Mouse (Mus musculus): ENCODE results near the gene Zfp131. TPM values are rescaled to one million over a fixed set of nuclear protein-coding genes. Genes with fewer than 3 reads are reported as not detected.
A peak's percentile ranks its signal among the peaks of the same experiment; 100 is the strongest.
"Not testable (repeated sequence)": the region's sequence is repeated elsewhere in the genome, so short reads cannot be mapped to it uniquely, and the experiment has no call there.

Zfp131 gene
- 10 to 100 TPM; 19.0 to 20.2 TPM for total RNA-seq (2021)

DNA sequence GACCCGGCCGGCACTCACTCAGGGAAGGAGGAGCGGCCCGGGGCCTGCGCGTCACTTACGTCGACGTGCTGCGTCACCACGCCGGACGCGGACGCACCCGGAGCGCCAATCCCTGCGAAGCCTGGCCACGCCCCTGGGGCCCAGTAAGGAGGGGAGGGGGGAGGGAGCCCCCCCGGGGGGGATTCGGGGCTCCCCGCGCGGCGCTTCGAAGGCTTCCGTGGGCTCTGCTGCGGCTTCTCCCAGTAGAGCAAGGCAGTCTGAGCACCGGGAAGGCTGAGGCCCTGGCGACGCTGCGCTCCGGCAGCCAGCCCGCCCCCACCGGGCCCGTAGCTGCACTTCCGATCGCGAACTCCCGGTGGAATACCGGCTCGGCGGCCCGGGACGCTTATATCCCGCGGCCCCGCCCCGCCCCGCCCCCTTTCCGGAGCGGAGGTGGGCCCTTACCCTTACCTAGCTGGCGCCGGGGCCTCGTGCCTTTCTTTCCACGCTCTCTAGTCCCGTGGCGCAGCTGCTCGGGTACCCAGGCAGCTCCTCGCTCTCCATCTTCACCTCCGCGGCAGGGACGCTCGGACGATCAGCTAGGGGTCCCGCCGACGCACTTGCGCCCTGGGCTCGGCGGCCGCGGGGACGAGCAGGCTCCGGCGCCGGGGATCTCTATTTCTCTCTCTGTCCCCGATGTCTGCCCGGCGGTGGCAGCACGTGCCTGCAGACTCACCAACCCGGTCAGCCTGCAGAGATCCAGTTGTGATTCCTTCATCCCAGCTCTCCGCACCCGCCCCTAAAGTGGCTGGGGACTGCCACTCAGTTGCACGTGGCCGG, at the start of gene Zfp131:
TSS of gene Zfp131 (minus strand) at position 129 of the 819 bp plus-strand sequence.
- DNase-seq (ENCODE audit: low spot score), result peak; percentile 91
- intact Hi-C loops (cut with DNase I), result loop anchor here (5.0 kb wide), 4 partner anchors 34 to 154 kb away; partner anchors contain the start of genes Hmgcs1 and Nim1k

DNA sequence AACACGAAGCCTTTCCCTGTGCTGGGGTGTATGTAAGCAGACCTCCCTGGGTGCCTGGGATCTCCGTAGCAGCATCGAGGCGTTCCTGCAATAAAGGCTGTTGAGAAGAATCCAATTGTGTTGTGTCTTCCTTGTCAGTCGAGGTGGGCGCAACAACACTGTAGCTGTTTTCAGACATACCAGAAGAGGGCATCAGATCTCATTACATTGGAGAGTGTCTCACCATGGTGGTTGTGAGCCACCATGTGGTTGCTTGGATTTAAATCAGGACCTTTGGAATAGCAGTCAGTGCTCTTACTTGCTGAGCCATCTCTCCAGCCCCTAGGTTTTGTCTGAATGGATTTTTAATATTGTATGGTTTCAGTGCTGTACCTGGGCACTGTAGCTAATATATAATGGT, 49.3 kb upstream of the Zfp131 start:
- DNase-seq (ENCODE audit: low spot score); intact Hi-C loops (cut with DNase I): not testable (repeated sequence)

GRCm38 (mm10) chr13:119837719-119838337, 47.1 kb upstream of the Zfp131 start:
- DNase-seq (ENCODE audit: low spot score); intact Hi-C loops (cut with DNase I): not testable (repeated sequence)

GRCm38 (mm10) chr13:119836324-119836811, 45.7 kb upstream of the Zfp131 start:
- intact Hi-C loops (cut with DNase I); DNase-seq (ENCODE audit: low spot score): not testable (repeated sequence)

GRCm38 (mm10) chr13:119835320-119836056, 44.8 kb upstream of the Zfp131 start, which contains the start of gene D13Ertd608e:
D13Ertd608e (plus strand) TSS chr13:119836006.
- intact Hi-C loops (cut with DNase I); DNase-seq (ENCODE audit: low spot score): not testable (repeated sequence)

GRCm38 (mm10) chr13:119830116-119830515, 39.4 kb upstream of the Zfp131 start, which contains the start of gene AF067063:
AF067063 (minus strand) TSS chr13:119830216.
- intact Hi-C loops (cut with DNase I); DNase-seq (ENCODE audit: low spot score): not testable (repeated sequence)

GRCm38 (mm10) chr13:119817579-119818206, 27.0 kb upstream of the Zfp131 start:
- no peak for DNase-seq (ENCODE audit: low spot score)
- intact Hi-C loops (cut with DNase I), result no loop called here

GRCm38 (mm10) chr13:119816798-119817197, 26.1 kb upstream of the Zfp131 start:
- intact Hi-C loops (cut with DNase I), result no loop called here
- DNase-seq (ENCODE audit: low spot score), result no peak

GRCm38 (mm10) chr13:119810031-119810430, 19.3 kb upstream of the Zfp131 start:
- DNase-seq (ENCODE audit: low spot score), result no peak
- intact Hi-C loops (cut with DNase I), result no loop called here

DNA sequence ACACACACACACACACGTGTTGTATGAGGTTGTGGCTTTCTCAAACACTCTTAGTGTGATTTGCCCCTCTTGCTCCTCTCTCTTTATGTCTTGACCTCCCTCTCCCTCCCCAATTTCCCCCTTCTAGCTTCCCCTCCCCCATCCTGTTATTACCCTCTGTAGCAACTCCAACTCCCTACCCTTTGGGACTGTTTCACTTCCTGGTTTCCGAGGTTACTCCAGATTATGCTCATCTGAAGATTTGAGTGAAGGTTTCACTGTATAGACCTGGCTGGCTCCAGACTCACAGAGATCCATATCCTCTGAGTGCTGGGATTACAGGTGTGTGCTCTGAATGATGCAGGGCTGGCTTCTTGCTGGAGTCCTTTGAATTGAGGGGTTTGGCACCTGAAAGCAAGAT, 18.2 kb upstream of the Zfp131 start:
- intact Hi-C loops (cut with DNase I), result no loop called here
- DNase-seq (ENCODE audit: low spot score), result no peak

DNA sequence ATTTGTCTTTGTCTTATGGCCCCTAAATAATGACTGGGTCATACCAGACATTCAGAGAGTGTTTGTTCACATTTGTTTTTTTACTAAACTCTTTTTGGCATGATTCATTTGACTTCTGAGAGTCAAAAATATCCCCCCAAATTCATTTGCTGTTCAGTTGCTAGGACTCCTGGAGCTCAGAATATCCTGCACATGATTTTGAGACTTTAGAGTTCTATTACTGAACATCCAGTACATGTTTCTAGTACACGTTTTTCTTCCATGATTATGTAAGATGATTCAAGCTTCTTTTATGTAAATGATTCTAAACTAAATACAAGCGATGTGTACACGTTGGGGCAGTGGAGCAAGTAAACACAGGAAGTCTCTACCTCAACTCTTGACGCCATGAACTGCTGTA, 7.0 kb upstream of the Zfp131 start:
- intact Hi-C loops (cut with DNase I), result no loop called here
- no peak for DNase-seq (ENCODE audit: low spot score)

DNA sequence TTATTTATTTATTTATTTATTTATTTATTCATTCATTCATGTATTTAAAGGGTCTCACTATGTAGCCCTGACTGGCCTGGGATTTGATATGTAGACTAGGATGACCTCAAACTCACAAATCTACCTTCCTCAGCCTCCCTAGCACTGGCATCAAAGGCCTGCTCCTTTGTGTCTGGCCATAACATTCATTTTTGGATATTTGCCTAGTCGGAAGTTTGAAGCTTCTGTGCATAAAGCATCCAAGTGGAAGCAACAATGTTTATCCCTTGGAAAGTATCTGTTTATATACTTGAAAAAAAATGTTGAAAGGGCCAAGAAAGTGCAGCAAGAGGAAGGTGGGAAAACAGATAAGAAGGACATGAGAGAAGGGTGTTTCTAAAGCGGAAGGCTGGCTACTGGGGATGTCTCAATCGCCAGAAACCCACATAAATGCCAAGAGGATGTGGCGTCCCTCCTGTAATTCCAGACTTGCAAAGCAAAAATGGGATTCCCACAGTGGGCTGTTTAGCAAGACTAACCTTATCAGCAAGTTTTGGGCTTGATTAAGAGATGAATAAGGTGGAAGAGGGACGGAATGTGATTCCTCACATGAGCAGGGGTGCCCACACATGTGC, 2.2 kb upstream of the Zfp131 start:
- DNase-seq (ENCODE audit: low spot score), result no peak
- intact Hi-C loops (cut with DNase I), result loop anchor here (5.0 kb wide), 4 partner anchors 36 to 156 kb away; partner anchors contain the start of genes Hmgcs1 and Nim1k

DNA sequence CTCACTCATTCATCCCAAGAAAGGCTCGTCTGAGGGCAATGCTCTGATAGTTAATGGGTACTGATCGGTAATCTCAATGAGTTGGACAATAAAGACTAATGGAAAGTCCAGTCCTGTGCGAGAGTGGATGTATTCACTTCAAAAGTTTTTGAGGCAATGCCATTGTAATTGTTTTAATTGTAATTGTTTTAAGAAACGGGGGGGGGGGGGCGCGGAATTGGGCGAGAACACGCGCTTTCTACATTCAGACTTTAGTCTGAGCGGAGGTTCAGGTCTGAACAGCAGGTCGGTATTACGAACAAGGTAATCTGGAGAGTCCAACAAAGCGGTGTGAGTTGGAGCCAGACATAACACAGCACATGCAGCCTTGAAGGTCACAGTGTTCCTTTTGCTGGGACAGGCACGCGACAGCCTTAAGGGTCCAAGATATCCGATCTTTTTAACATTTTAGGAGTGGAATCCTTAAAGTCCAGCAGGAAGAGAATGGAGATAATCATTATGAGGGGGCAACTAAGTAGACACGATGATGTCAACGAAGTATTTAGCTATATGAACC, 969 bp upstream of the Zfp131 start:
- intact Hi-C loops (cut with DNase I), result loop anchor here (5.0 kb wide), 4 partner anchors 34 to 154 kb away; partner anchors contain the start of genes Hmgcs1 and Nim1k
- DNase-seq (ENCODE audit: low spot score), result no peak

DNA sequence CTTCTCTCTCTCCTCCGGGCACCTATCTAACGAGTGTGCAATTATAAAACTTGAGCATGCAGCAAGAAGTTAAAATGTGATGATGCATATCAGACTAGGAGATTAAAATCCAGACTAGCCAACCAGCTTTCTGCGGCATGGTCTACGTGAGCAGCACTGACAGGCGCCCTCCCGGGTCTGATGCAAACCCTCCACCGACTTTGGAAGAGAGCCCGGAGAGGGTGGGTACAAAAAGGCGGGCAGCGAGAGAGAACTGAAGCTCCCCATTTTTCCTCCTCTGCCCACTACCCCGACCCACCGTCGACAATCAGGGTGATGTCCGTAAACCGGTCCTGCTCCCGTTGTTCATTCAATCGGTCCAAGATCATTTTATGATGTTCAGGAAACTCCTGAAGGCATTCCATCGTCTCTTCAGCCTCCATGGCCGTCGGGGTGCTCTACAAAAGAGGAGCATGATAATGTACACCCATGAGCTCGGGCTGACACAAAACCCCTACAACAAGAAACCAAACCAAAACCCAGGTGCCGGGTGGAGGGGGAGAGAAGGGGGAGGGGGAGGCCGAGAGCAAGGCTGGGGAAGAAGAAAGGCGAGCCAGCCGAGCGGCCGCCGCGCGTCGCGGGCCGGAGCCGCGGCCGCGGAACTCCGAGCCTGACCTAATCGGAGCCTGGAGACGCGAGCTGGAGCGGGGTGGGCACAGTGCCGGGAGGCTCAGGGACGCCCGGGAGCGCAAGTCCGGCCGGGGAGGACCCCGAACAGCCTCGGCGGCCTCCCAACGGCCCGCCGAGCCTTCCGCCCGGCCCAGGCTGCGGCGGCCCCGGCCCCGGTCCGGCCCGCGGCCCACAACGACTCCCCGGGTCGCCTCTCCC, 605 bp downstream of the Zfp131 start:
- peak; percentile 12 for DNase-seq (ENCODE audit: low spot score)
- intact Hi-C loops (cut with DNase I), result loop anchor here (5.0 kb wide), 4 partner anchors 33 to 153 kb away; partner anchors contain the start of genes Hmgcs1 and Nim1k

DNA sequence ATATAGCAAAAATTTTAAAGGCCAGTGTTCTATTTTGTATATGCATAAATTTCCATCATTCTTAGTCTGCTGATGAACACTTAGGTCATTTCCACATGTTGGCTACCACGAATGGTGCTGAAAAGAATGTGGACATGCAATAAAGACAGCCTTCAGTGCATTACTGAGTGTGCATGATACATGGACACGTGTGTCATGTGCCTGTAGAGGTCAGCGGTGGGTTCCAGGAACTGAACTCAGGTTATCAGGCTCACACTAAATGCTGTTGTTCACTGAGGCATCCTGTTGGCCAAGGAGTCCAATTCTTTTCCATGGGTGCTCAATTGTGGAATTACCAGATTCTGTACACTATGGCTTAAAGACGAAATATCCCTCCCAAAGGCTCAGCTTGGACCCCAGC, 7.1 kb downstream of the Zfp131 start:
- intact Hi-C loops (cut with DNase I), result no loop called here

DNA sequence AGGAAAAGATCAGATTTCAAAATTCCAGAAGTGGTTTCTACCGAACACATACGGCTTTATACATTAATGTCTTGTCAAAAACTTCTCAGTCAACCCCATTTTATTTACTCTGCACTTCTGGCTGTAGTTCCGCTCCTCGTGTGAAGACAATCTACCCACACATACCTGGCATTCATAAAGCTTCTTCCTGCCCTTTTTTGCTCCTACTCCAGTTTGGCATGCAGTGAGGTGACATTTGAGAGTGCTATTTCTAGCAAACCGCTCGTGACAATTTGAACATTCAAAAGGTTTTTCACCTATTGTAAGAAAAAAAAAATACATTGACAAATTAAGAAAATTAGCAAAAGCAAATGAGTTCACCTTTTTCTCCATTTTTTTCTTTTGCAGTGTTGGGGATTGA, 22.1 kb downstream of the Zfp131 start:
- intact Hi-C loops (cut with DNase I), result no loop called here
- no peak for DNase-seq (ENCODE audit: low spot score)

More for the DNA sequence above, 7.1 kb downstream of the Zfp131 start:
- DNase-seq (ENCODE audit: low spot score), result no peak

GRCm38 (mm10) chr13:119766480-119766879, 24.2 kb downstream of the Zfp131 start:
- DNase-seq (ENCODE audit: low spot score), result no peak
- intact Hi-C loops (cut with DNase I), result no loop called here

- intact Hi-C loops (cut with DNase I), result loop anchor here (5.0 kb wide), 1 partner anchor 35 kb away; the partner anchor contains the start of gene Zfp131
- no peak for DNase-seq (ENCODE audit: low spot score)
Observed at GRCm38 (mm10) chr13:119756831-119757230, 33.9 kb downstream of the Zfp131 start.
